Mouse (Mus musculus) adrenal gland, adult 10 weeks (tissue): Measurements from ENCODE around the gene Nipsnap1. TPM values are rescaled to one million over a fixed set of nuclear protein-coding genes. Genes with fewer than 3 reads are reported as not detected.

Experiments used
- polyA plus RNA-seq: library from polyadenylated mRNA; stranded (reverse); fragments of 350-450 nt; fragmentation: Illumina TruSeq; extraction: RNeasy Lipid Tissue Mini Kit (QIAGEN cat#74804); gene quantifications from one replicate; pipeline ENCODE4 v1.2.3, GENCODE M21; 2014; ENCODE audit warnings: low read depth, low replicate concordance

Nipsnap1 gene
- 25.3 TPM for polyA plus RNA-seq

DNA sequence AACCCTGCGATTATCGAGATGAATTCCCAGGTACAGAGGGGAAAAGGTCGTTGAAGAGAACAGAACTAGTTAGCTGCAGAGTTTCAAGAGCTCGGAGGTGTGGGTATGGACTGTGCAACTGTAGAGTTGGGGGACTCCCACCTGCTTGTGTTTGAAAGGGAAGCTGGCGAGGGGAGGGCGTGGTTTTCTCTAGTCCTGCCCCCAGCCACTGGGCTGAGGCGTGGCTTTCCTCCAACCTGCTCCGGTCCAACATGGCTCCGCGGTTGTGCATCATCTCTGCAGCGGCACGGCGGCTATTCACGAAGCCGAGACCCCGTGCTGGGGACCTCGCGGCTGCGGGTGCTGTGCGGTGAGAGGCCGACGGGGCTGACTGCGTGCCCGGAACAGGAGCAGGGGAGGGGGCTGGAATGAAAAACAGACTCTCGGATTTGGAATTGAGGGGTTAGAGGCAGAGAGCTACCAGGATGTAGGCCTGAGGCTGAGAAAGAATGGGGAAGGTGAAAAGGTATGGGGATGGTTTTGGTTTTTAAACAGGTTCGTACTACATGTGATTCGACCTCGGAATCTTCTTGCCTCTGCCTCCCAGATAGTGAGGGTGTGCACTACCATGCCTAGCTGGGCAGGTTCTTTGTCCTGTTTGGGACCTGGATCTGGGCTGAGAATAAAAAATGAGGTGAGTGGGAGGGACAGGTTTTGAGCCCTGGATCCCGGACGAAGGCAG is at the start of gene Nipsnap1:
Gene Nipsnap1 (plus strand): TSS at position 197 of the 721 bp plus-strand sequence.

DNA sequence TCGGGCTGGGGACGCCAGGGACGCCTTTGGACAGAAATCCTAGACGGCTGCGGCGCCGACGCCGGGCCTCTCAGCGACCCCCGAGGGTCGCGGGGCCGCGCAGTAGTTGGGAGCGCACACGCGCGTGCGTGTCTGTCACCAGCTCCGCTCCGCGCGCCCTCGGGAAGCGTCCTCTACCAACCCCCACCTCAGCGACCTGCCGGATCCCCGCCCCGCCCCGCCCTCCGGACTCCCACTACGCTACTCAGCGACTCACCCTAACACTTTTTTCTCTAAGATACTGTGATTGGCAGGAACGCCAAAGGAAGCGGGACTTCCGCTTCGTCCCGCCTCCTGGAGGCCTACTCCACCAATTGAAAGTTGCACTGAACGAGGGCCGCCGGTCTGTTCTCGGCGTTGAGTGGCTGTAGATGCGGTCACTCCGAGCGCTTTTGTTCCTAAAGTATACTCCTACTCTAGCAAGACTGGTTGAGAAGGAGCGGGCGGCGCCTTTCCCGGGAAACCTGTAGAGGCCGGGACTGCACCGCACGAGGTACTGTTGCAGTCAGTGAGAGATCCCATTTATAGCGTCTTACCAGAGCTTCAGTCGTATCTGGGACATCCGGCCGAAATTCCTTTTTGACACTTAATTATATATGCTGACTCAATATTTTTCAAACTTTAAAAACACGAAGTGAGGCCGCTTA is 24.4 kb upstream of the Nipsnap1 start, which contains the start of gene Nf2:
Gene Nf2 (minus strand): TSS at position 279 of the 686 bp plus-strand sequence.

DNA sequence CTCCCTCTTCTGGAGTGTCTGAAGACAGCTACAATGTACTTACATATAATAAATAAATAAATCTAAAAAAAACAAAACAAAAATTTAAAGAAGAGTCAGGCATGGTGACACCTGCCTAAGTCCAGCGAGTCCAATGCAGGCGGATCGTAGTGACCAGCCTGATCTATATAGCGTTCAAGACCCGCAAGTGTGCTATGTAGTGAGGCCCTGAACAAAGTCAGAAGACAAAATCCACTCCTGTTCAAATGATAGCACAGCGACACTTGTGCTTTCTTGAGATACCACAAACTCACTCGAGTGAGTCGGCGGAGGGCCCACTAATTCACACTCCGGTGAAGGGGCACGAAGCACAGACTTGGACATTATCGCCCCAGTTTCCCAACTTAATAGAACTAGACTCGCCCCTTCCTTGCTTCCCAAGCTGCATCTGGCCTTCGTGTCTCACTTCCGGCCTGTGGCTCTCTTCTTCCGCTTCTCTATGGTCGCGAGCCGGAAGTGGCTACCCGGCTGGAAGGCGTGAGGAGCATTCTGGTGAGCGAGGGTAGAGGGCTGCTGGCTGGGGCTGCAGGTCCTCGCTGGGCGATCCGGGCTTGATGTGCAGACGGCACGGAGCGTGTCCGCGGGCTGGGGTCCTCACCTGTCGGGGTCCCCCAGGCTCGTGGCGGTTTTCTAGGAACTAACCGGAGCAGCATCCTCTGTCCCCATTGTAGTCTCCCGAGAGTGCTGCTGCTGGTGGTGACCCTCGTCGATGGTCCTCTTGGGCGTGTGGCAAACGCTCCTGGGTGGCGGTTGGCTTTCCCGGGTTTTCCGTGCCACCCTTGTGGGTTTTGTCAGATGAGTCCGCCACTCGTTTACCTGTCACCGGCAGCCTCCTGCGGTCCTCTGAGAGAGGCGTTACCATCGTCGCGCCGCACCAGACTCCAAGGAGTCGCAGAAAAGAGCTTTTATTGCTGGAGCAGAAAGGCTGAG is 21.4 kb downstream of the Nipsnap1 start, which contains the start of gene Thoc5:
Gene Thoc5 (plus strand): TSS at position 473 of the 969 bp plus-strand sequence.

Other genes with a start within 250 kb of the Nipsnap1 start
- gene Ascc2, start 236.2 kb upstream of the Nipsnap1 start, polyA plus RNA-seq: 22.0 TPM
- gene Uqcr10, start 169.6 kb upstream of the Nipsnap1 start, polyA plus RNA-seq: 38.8 TPM
- not detected for gene Zmat5, start 169.3 kb upstream of the Nipsnap1 start, polyA plus RNA-seq
- gene Cabp7, start 127.2 kb upstream of the Nipsnap1 start, polyA plus RNA-seq: not detected
- 217 TPM for gene Nf2, start 24.4 kb upstream of the Nipsnap1 start, polyA plus RNA-seq
- gene Thoc5, start 21.4 kb downstream of the Nipsnap1 start, polyA plus RNA-seq: 8.7 TPM
- 1.1 TPM for gene Nefh, start 74.1 kb downstream of the Nipsnap1 start, polyA plus RNA-seq
- gene Ap1b1, start 112.9 kb downstream of the Nipsnap1 start, polyA plus RNA-seq: 71.3 TPM
- gene Rasl10a, start 184.2 kb downstream of the Nipsnap1 start, polyA plus RNA-seq: not detected
- 4.2 TPM for gene Gas2l1, start 191.4 kb downstream of the Nipsnap1 start, polyA plus RNA-seq
- gene Rhbdd3, start 225.0 kb downstream of the Nipsnap1 start, polyA plus RNA-seq: not detected
- gene Ewsr1, start 225.3 kb downstream of the Nipsnap1 start, polyA plus RNA-seq: 224 TPM